Mouse (Mus musculus) T-cell, adult 66 days (primary cell): ENCODE measurements around the gene Cela2a. TPM values are rescaled to one million over a fixed set of nuclear protein-coding genes. Genes with fewer than 3 reads are reported as not detected.

ENCODE experiments used
- total RNA-seq, 2 experiments: library from RNA; stranded (reverse); gene quantifications; 3 replicates in 1 of 2; 4 replicates in 1 of 2; pipeline ENCODE4 v1.2.4; 2023

The Cela2a gene
- not detected for total RNA-seq

GRCm38 (mm10) chr4:141826060-141826459 lies at the start of gene Cela2a:
Gene Cela2a, minus strand, starts transcription at chr4:141826160.

DNA sequence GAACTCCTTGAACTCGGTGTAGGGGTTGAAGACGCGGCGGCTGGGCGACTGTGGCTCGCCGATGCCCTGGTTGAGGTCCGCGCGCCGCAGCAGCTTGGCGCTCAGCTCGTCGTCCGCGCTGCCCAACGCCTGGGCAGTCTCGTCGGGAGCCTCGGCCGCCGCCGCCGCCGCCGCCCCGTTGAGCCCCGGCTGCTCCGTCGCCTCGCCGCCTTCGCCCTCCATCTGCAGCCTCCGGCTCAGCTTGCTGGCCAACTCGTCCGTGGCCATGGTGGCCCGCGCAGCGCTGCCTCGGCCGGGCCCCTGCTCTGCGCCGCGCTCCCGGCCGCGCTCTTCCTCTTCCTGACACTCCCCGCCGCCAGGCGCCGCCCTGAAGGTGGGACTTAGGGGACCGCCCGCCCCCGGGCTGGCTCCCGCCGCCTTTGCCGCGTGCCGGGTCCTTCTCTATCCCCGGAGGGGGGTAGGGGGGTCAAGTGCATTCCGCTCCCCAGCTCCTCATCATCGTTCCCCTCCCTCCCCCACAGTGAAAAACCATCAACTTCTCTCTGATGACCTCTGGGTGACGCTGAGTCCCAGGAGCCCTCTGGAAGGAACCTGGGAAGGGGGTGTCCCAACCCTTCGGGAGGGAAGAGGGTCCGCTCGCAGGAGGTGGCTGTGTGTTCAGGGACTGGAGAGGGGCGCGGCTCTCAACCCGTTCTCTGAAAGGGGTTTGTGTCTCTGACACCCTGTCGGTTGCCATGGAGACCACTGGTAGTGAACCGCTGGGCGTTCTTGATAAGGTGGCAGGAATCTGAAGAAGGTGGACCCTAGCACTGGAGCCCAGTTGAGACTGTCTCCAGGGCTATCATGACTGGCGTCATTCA lies 48.9 kb upstream of the Cela2a start, which contains the start of gene Efhd2:
TSS of gene Efhd2 (minus strand) at position 320 of the 860 bp plus-strand sequence.

GRCm38 (mm10) chr4:141845999-141846398 lies 20.0 kb upstream of the Cela2a start, which contains the start of gene Ctrc:
Gene Ctrc, minus strand, starts transcription at chr4:141846359.

GRCm38 (mm10) chr4:141793282-141794151 lies 32.4 kb downstream of the Cela2a start, which contains the start of gene Casp9:
Gene Casp9, plus strand, starts transcription at chr4:141793612.

GRCm38 (mm10) chr4:141790524-141790990 lies 35.4 kb downstream of the Cela2a start, which contains the start of gene Dnajc16:
Gene Dnajc16, minus strand, starts transcription at chr4:141790931.

Other genes starting within 250 kb of the Cela2a start
- gene Fblim1, start 220.1 kb downstream of the Cela2a start, total RNA-seq: not detected
- under 1 TPM; 0.24 to 0.44 TPM for gene Tmem82, start 207.5 kb downstream of the Cela2a start, total RNA-seq
- not detected for gene Slc25a34, start 202.3 kb downstream of the Cela2a start, total RNA-seq
- 10 to 100 TPM; 29.4 to 42.0 TPM for gene Plekhm2, start 161.3 kb downstream of the Cela2a start, total RNA-seq
- gene Rsc1a1, start 140.6 kb downstream of the Cela2a start, total RNA-seq: 1 to 10 TPM in 1 of 2 experiments, under 1 TPM in 1; 0.95 to 4.5 TPM
- 10 to 100 TPM; 40.4 to 41.3 TPM for gene Ddi2, start 102.7 kb downstream of the Cela2a start, total RNA-seq
- not detected for gene Agmat, start 79.5 kb downstream of the Cela2a start, total RNA-seq
- 10 to 100 TPM; 12.2 to 12.7 TPM for gene Dnajc16, start 35.2 kb downstream of the Cela2a start, total RNA-seq
- 10 to 100 TPM; 12.4 to 12.9 TPM for gene Casp9, start 32.5 kb downstream of the Cela2a start, total RNA-seq
- not detected for gene Ctrc, start 20.2 kb upstream of the Cela2a start, total RNA-seq
- gene Efhd2, start 48.8 kb upstream of the Cela2a start, total RNA-seq: 10 to 100 TPM; 47.7 to 59.3 TPM
- gene Fhad1, start 188.9 kb upstream of the Cela2a start, total RNA-seq: not detected